Mouse (Mus musculus): ENCODE results near the gene Myo16. TPM values are rescaled to one million over a fixed set of nuclear protein-coding genes. Genes with fewer than 3 reads are reported as not detected.

The Myo16 gene
- polyA plus RNA-seq, 1 experiment from 2014 or later, result 0.11 TPM

DNA sequence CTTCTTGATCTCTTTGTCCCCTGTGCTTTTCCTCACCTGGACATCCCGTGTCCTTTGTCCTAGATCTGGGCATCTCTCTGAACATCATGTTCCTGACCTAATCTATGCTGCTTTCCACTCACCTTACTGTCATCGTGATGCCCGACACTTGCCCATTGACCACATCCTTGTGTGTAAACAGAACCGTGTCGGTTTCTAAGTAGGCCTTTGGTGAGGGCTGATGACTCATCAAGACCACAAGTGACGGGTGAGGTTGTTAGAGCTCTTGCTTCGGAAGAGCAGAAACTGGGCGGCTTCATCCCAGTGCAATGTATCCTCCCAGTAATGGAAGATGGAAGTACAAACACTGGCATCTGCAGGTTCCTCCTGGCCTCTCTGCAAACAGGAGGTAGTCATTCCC lies 327.1 kb downstream of the Myo16 start:
- H3K27me3 ChIP-seq (replicated peaks; ENCODE audit: control insufficient read depth, insufficient read depth, low read length), result no peaks in the 10 kb centered on the region
- no peak for ATAC-seq
- no peak overlapping the region for H3K4me2 ChIP-seq (ENCODE audit: low read depth, low read length)
- H3K4me1 ChIP-seq (ENCODE audit: control insufficient read depth, insufficient read depth, low read length), result 0 out of 2 replicates have a peak, but pooled peaks cover 3% of the 10 kb centered on the region
- H3K27ac ChIP-seq (ENCODE audit: low read length), result no peak overlapping the region
- no peak overlapping the region for H3K9ac ChIP-seq (ENCODE audit: low read depth, low read length)
- H3K9me3 ChIP-seq (ENCODE audit: control insufficient read depth, low read length), result no peaks in the 10 kb centered on the region
- H3K4me3 ChIP-seq (ENCODE audit: low read length), result no peak overlapping the region
- WGBS, result 83% methylated on average over 8 of the region's 8 CpGs
- no peaks in the 10 kb centered on the region for H3K36me3 ChIP-seq (ENCODE audit: control insufficient read depth, insufficient read depth, low read length)

DNA sequence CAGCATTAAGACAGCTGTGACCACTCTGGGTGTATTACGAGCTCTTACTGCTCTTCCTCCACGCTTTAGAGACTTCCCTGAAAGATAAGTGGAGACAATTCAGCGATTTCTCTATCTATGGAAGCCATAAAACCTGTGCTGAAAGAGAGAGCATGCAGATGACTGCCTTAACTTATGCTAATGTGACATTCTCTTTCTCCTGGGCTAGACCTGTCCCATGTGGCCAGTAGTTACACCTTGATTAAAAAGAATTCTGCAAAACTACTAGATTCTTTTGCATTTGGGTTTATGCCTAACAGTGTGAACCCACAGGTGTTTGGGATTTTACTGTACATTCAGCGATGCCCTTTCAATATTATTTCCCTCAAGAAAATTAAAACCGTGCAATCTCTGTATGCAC lies 328.4 kb downstream of the Myo16 start:
- H3K27ac ChIP-seq (ENCODE audit: low read length), result no peak overlapping the region
- H3K27me3 ChIP-seq (replicated peaks; ENCODE audit: control insufficient read depth, insufficient read depth, low read length), result no peaks in the 10 kb centered on the region
- H3K9me3 ChIP-seq (ENCODE audit: control insufficient read depth, low read length), result no peaks in the 10 kb centered on the region
- no peaks in the 10 kb centered on the region for H3K36me3 ChIP-seq (ENCODE audit: control insufficient read depth, insufficient read depth, low read length)
- H3K4me1 ChIP-seq (ENCODE audit: control insufficient read depth, insufficient read depth, low read length), result 0 out of 2 replicates have a peak, but pooled peaks cover 3% of the 10 kb centered on the region
- H3K4me2 ChIP-seq (ENCODE audit: low read depth, low read length), result no peak overlapping the region
- 61% methylated on average over 5 of the region's 5 CpGs for WGBS
- no peak for ATAC-seq
- no peak overlapping the region for H3K9ac ChIP-seq (ENCODE audit: low read depth, low read length)
- H3K4me3 ChIP-seq (ENCODE audit: low read length), result no peak overlapping the region

DNA sequence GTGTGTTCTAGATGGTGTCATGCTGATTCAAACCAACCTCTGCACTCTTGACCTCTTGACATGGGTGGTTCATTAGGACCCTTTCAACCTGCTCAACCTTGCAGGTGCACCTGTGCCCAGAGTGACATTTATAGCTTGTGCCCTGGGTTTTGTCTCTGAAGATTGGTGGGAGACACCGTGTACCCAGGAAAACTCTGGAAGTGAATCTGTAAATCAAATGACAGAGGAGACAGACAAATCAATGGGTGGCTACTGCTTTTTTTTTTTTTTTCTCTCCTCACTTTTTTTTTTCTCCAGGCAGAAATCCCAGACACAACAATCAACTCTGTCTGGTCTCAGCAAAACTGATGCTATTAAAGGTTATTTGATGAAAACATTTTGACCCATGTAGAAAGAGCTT lies 329.2 kb downstream of the Myo16 start:
- no peaks in the 10 kb centered on the region for H3K9me3 ChIP-seq (ENCODE audit: control insufficient read depth, low read length)
- no peak for ATAC-seq
- H3K27me3 ChIP-seq (replicated peaks; ENCODE audit: control insufficient read depth, insufficient read depth, low read length), result no peaks in the 10 kb centered on the region
- H3K9ac ChIP-seq (ENCODE audit: low read depth, low read length), result no peak overlapping the region
- H3K27ac ChIP-seq (ENCODE audit: low read length), result no peak overlapping the region
- no peak overlapping the region for H3K4me2 ChIP-seq (ENCODE audit: low read depth, low read length)
- H3K4me3 ChIP-seq (ENCODE audit: low read length), result no peak overlapping the region
- H3K4me1 ChIP-seq (ENCODE audit: control insufficient read depth, insufficient read depth, low read length), result 0 out of 2 replicates have a peak, but pooled peaks cover 3% of the 10 kb centered on the region
- H3K36me3 ChIP-seq (ENCODE audit: control insufficient read depth, insufficient read depth, low read length), result no peaks in the 10 kb centered on the region
- 34% methylated on average over 1 of the region's 1 CpGs for WGBS

DNA sequence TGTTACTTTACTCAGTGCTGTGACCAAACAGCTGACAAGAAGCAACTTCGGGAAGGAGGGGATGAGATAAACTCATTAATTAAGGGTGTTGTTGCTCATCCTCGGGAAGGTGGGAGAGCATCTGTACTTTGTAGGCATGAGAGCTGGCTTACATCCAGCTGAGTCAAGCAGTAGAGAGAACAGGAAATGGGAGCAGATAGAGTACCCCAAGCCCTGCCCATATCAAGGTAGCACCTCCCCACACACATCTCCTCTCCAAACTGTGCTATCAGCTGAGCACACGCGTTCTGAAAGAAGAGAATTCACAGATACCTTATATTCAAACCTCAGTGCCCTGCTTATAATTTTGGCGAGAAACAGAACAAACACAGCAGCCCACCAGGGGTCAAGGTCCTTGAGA lies 330.1 kb downstream of the Myo16 start:
- WGBS, result 28% methylated on average over 5 of the region's 5 CpGs
- Histone ChIP-seq H3K4me3 (ENCODE audit: low read length) (no peak overlapping the region), H3K36me3 (ENCODE audit: control insufficient read depth, insufficient read depth, low read length) (no peaks in the 10 kb centered on the region), H3K9ac (ENCODE audit: low read depth, low read length) (no peak overlapping the region), H3K4me1 (ENCODE audit: control insufficient read depth, insufficient read depth, low read length) (0 out of 2 replicates have a peak, but pooled peaks cover 3% of the 10 kb centered on the region), H3K9me3 (ENCODE audit: control insufficient read depth, low read length) (no peaks in the 10 kb centered on the region), H3K4me2 (ENCODE audit: low read depth, low read length) (no peak overlapping the region), H3K27ac (ENCODE audit: low read length) (no peak overlapping the region), H3K27me3 (replicated peaks; ENCODE audit: control insufficient read depth, insufficient read depth, low read length) (no peaks in the 10 kb centered on the region)
- ATAC-seq, result no peak

DNA sequence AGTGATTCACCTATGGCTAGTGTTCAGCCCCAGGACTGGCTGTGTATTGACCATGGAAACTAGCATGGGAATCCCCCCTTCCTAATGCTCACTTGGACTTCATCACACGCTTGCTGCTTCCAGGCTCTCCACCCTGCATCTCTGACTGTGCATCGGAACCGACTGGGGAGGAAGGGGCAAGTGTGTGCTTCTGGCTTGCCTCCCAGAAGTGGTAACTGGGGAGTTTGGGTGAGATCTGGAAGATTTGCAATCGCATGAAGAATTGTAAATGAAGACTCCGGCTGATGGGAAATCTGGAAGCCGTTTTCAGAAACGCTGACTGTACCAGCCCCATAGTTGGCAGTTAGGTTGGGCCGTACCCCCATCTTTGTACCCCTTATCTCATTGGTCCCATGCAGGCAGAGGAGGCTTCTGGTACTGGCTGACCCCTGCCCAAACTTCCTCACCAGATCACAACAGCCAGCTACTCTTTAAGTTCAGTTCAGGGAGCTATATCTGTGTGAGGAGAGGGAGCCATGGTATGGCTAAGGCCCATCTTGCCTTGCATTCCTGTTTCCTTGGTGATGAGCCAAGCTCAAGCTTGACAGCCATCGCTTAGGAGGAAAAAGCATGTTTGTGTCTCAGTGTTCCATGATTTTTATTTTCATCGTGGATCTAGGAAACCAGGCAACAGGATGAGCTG lies 336.2 kb downstream of the Myo16 start:
- WGBS, result 73% methylated on average over 10 of the region's 10 CpGs
- Histone ChIP-seq H3K4me3 (ENCODE audit: low read length) (no peak overlapping the region), H3K4me1 (ENCODE audit: control insufficient read depth, insufficient read depth, low read length) (no peaks in the 10 kb centered on the region), H3K9me3 (ENCODE audit: control insufficient read depth, low read length) (no peaks in the 10 kb centered on the region), H3K27ac (ENCODE audit: low read length) (no peak overlapping the region), H3K4me2 (ENCODE audit: low read depth, low read length) (no peak overlapping the region), H3K36me3 (ENCODE audit: control insufficient read depth, insufficient read depth, low read length) (no peaks in the 10 kb centered on the region), H3K9ac (ENCODE audit: low read depth, low read length) (no peak overlapping the region), H3K27me3 (replicated peaks; ENCODE audit: control insufficient read depth, insufficient read depth, low read length) (no peaks in the 10 kb centered on the region)
- no peak for ATAC-seq

DNA sequence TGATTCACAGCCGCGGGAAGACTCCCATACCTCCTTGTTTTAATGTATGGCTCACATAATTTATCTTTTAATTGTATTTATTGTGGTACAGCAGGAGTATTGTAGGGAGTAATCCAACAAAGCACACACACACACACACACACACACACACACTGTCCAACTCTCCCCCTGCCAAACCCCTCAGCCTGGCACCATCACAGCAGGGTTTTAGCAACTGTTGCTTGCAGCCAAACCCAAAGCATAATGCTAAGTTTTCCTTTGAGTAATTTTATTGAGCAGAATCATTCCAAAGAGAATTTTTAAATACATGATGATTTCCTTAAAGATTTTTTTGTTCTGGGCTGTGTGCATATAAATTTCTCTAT lies 336.7 kb downstream of the Myo16 start:
- WGBS, result 86% methylated on average over 2 of the region's 2 CpGs
- Histone ChIP-seq H3K4me2 (ENCODE audit: low read depth, low read length) (no peak overlapping the region), H3K9me3 (ENCODE audit: control insufficient read depth, low read length) (no peaks in the 10 kb centered on the region), H3K9ac (ENCODE audit: low read depth, low read length) (no peak overlapping the region), H3K27me3 (replicated peaks; ENCODE audit: control insufficient read depth, insufficient read depth, low read length) (no peaks in the 10 kb centered on the region), H3K4me1 (ENCODE audit: control insufficient read depth, insufficient read depth, low read length) (no peaks in the 10 kb centered on the region), H3K27ac (ENCODE audit: low read length) (no peak overlapping the region), H3K4me3 (ENCODE audit: low read length) (no peak overlapping the region), H3K36me3 (ENCODE audit: control insufficient read depth, insufficient read depth, low read length) (no peaks in the 10 kb centered on the region)
- no peak for ATAC-seq

DNA sequence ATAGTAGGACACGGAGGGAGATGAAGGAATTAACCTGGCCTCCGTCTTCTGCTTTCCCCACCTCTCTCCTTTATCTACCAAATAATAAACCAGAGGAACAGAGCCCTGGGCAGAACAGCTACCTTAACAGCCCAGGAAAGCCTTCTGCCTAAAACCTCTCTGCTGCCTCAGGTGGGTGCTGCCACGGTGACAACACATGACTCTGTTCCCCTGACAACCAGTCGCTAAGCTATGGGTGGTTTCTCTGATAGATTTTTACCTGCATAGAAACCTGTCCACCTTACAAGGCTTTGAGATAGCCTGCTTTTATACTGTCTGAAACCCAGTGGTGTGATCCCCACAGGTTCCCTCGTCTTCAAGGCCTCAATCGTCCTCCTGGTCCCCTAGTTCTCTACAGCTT lies 337.2 kb downstream of the Myo16 start:
- H3K27ac ChIP-seq (ENCODE audit: low read length), result no peak overlapping the region
- no peak for ATAC-seq
- no peak overlapping the region for H3K9ac ChIP-seq (ENCODE audit: low read depth, low read length)
- 66% methylated on average over 6 of the region's 6 CpGs for WGBS
- H3K36me3 ChIP-seq (ENCODE audit: control insufficient read depth, insufficient read depth, low read length), result no peaks in the 10 kb centered on the region
- no peaks in the 10 kb centered on the region for H3K4me1 ChIP-seq (ENCODE audit: control insufficient read depth, insufficient read depth, low read length)
- H3K4me3 ChIP-seq (ENCODE audit: low read length), result no peak overlapping the region
- no peaks in the 10 kb centered on the region for H3K9me3 ChIP-seq (ENCODE audit: control insufficient read depth, low read length)
- no peak overlapping the region for H3K4me2 ChIP-seq (ENCODE audit: low read depth, low read length)
- H3K27me3 ChIP-seq (replicated peaks; ENCODE audit: control insufficient read depth, insufficient read depth, low read length), result no peaks in the 10 kb centered on the region

DNA sequence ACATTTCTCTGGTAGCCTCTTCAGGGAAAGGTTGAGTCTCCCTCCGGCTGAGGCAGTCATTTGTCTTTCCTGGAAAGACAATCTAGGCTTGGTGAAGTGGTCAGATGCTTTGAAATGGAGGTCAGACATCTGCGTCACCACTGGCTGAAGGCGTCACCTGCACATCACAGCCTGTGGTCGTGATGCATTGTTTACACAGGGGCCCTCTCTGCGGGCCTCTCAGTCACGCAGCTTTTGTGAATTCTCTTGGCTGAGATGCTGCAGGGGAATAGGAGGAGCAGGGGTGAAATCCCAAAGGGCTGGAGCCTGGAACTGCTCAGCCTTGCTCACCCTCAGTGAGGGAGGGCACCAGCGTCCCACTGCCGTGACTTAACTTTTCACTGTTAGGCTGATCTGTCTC lies 346.1 kb downstream of the Myo16 start:
- H3K27ac ChIP-seq (ENCODE audit: low read length), result no peak overlapping the region
- H3K36me3 ChIP-seq (ENCODE audit: control insufficient read depth, insufficient read depth, low read length), result no peaks in the 10 kb centered on the region
- WGBS, result 22% methylated on average over 8 of the region's 8 CpGs
- no peak overlapping the region for H3K9ac ChIP-seq (ENCODE audit: low read depth, low read length)
- no peaks in the 10 kb centered on the region for H3K9me3 ChIP-seq (ENCODE audit: control insufficient read depth, low read length)
- H3K27me3 ChIP-seq (replicated peaks; ENCODE audit: control insufficient read depth, insufficient read depth, low read length), result no peaks in the 10 kb centered on the region
- H3K4me1 ChIP-seq (ENCODE audit: control insufficient read depth, insufficient read depth, low read length), result no peaks in the 10 kb centered on the region
- no peak overlapping the region for H3K4me2 ChIP-seq (ENCODE audit: low read depth, low read length)
- no peak overlapping the region for H3K4me3 ChIP-seq (ENCODE audit: low read length)
- no peak for ATAC-seq

DNA sequence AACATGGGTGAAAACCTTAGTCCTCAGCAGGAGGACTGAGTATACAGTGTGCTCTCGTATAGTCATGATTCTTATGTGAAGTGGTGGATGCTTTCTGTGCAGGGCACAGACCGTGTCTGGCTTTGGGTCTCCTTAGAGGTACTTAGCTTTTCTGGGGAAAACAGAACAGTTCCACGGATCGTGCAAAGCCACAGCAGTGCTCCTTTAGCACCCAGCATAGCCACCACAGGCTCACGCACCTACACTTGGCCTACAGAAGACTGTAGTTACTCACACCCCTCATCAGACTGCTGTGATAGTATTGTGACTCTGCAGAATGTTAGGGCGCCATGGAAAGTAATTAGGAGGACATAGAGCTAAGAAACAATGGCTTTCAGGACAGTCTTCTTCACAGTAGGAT lies 346.8 kb downstream of the Myo16 start:
- Histone ChIP-seq H3K27me3 (replicated peaks; ENCODE audit: control insufficient read depth, insufficient read depth, low read length) (no peaks in the 10 kb centered on the region), H3K4me3 (ENCODE audit: low read length) (no peak overlapping the region), H3K9ac (ENCODE audit: low read depth, low read length) (no peak overlapping the region), H3K9me3 (ENCODE audit: control insufficient read depth, low read length) (no peaks in the 10 kb centered on the region), H3K36me3 (ENCODE audit: control insufficient read depth, insufficient read depth, low read length) (no peaks in the 10 kb centered on the region), H3K4me1 (ENCODE audit: control insufficient read depth, insufficient read depth, low read length) (no peaks in the 10 kb centered on the region), H3K4me2 (ENCODE audit: low read depth, low read length) (no peak overlapping the region), H3K27ac (ENCODE audit: low read length) (no peak overlapping the region)
- 79% methylated on average over 6 of the region's 6 CpGs for WGBS
- ATAC-seq, result no peak

DNA sequence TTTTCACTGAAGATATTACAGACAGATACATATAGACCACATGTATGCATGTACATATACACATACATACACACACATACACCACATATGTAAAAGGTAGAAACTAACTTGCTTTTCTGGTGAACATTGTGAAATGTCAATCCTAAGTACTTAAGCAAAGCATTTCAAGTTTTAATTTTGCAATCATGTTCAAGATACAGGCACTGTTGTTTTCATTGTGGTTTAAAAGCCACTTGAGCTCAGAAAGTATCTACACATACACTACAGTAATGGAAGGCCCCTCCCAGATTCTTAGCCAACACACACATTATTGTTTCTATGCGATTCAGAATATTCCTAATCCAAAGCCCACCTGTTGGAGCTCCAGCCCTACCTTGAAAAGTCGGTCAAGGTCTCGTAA lies 348.0 kb downstream of the Myo16 start:
- Histone ChIP-seq H3K9me3 (ENCODE audit: control insufficient read depth, low read length) (no peaks in the 10 kb centered on the region), H3K36me3 (ENCODE audit: control insufficient read depth, insufficient read depth, low read length) (no peaks in the 10 kb centered on the region), H3K27ac (ENCODE audit: low read length) (no peak overlapping the region), H3K4me1 (ENCODE audit: control insufficient read depth, insufficient read depth, low read length) (no peaks in the 10 kb centered on the region), H3K4me2 (ENCODE audit: low read depth, low read length) (no peak overlapping the region), H3K9ac (ENCODE audit: low read depth, low read length) (no peak overlapping the region), H3K27me3 (replicated peaks; ENCODE audit: control insufficient read depth, insufficient read depth, low read length) (no peaks in the 10 kb centered on the region), H3K4me3 (ENCODE audit: low read length) (no peak overlapping the region)
- no peak for ATAC-seq
- 94% methylated on average over 3 of the region's 3 CpGs for WGBS

Measured in intestine, embryonic 16.5 days (tissue).